Mouse (Mus musculus): ENCODE data around the gene Ercc6l2. TPM values are rescaled to one million over a fixed set of nuclear protein-coding genes. Genes with fewer than 3 reads are reported as not detected.

Ercc6l2 gene
- polyA plus RNA-seq, 1 experiment from 2014 or later, result 6.2 TPM

GRCm38 (mm10) chr13:63792234-63792831 is 22.7 kb upstream of the Ercc6l2 start:
- no peak overlapping the region for H3K4me3 ChIP-seq (ENCODE audit: low read depth, low read length)
- 96% methylated on average over 2 of the region's 2 CpGs for WGBS
- no peaks in the 10 kb centered on the region for H3K4me1 ChIP-seq (replicated peaks; ENCODE audit: control insufficient read depth, insufficient read depth, low read length)
- ATAC-seq, result no peak
- TF ChIP-seq CTCF (IDR thresholded peaks at IDR 0.05; ENCODE audit: low read depth), result no peak
- no peak overlapping the region for H3K27ac ChIP-seq (ENCODE audit: low read depth, low read length)
- H3K27me3 ChIP-seq (replicated peaks; ENCODE audit: control insufficient read depth, insufficient read depth, low read length), result no peaks in the 10 kb centered on the region
- no peaks in the 10 kb centered on the region for H3K36me3 ChIP-seq (ENCODE audit: control insufficient read depth, insufficient read depth)
- H3K9ac ChIP-seq (ENCODE audit: low read depth, low read length), result no peak overlapping the region
- no peak overlapping the region for H3K4me2 ChIP-seq (replicated peaks; ENCODE audit: low read depth)
- no peaks in the 10 kb centered on the region for H3K9me3 ChIP-seq (ENCODE audit: control insufficient read depth)

- no peak overlapping the region for H3K4me2 ChIP-seq (replicated peaks; ENCODE audit: low read depth)
- 73% methylated on average over 7 of the region's 7 CpGs for whole genome bisulfite sequencing
- H3K27me3 ChIP-seq (replicated peaks; ENCODE audit: control insufficient read depth, insufficient read depth, low read length), result no peaks in the 10 kb centered on the region
- ATAC-seq, result no peak
- H3K36me3 ChIP-seq (ENCODE audit: control insufficient read depth, insufficient read depth), result no peaks in the 10 kb centered on the region
- no peak overlapping the region for H3K27ac ChIP-seq (ENCODE audit: low read depth, low read length)
- TF ChIP-seq CTCF (IDR thresholded peaks at IDR 0.05; ENCODE audit: low read depth), result no peak
- no peaks in the 10 kb centered on the region for H3K9me3 ChIP-seq (ENCODE audit: control insufficient read depth)
- no peak overlapping the region for H3K4me3 ChIP-seq (ENCODE audit: low read depth, low read length)
- no peaks in the 10 kb centered on the region for H3K4me1 ChIP-seq (replicated peaks; ENCODE audit: control insufficient read depth, insufficient read depth, low read length)
- no peak overlapping the region for H3K9ac ChIP-seq (ENCODE audit: low read depth, low read length)
Measured at GRCm38 (mm10) chr13:63793345-63794308, 21.4 kb upstream of the Ercc6l2 start.

- Histone ChIP-seq H3K9me3 (ENCODE audit: control insufficient read depth) (no peaks in the 10 kb centered on the region), H3K27me3 (replicated peaks; ENCODE audit: control insufficient read depth, insufficient read depth, low read length) (no peaks in the 10 kb centered on the region), H3K4me1 (replicated peaks; ENCODE audit: control insufficient read depth, insufficient read depth, low read length) (no peaks in the 10 kb centered on the region), H3K9ac (ENCODE audit: low read depth, low read length) (no peak overlapping the region), H3K27ac (ENCODE audit: low read depth, low read length) (no peak overlapping the region), H3K4me3 (ENCODE audit: low read depth, low read length) (no peak overlapping the region), H3K4me2 (replicated peaks; ENCODE audit: low read depth) (no peak overlapping the region), H3K36me3 (ENCODE audit: control insufficient read depth, insufficient read depth) (no peaks in the 10 kb centered on the region)
- TF ChIP-seq CTCF (IDR thresholded peaks at IDR 0.05; ENCODE audit: low read depth), result no peak
- 94% methylated on average over 3 of the region's 3 CpGs for WGBS
- ATAC-seq, result no peak
Measured at GRCm38 (mm10) chr13:63798677-63799076, 16.4 kb upstream of the Ercc6l2 start.

- H3K4me3 ChIP-seq (ENCODE audit: low read depth, low read length), result no peak overlapping the region
- no peaks in the 10 kb centered on the region for H3K9me3 ChIP-seq (ENCODE audit: control insufficient read depth)
- H3K27ac ChIP-seq (ENCODE audit: low read depth, low read length), result no peak overlapping the region
- 68% methylated on average over 1 of the region's 1 CpGs for WGBS
- no peak for ATAC-seq
- no peaks in the 10 kb centered on the region for H3K4me1 ChIP-seq (replicated peaks; ENCODE audit: control insufficient read depth, insufficient read depth, low read length)
- no peak overlapping the region for H3K9ac ChIP-seq (ENCODE audit: low read depth, low read length)
- H3K4me2 ChIP-seq (replicated peaks; ENCODE audit: low read depth), result no peak overlapping the region
- TF ChIP-seq CTCF (IDR thresholded peaks at IDR 0.05; ENCODE audit: low read depth), result no peak
- no peaks in the 10 kb centered on the region for H3K36me3 ChIP-seq (ENCODE audit: control insufficient read depth, insufficient read depth)
- H3K27me3 ChIP-seq (replicated peaks; ENCODE audit: control insufficient read depth, insufficient read depth, low read length), result no peaks in the 10 kb centered on the region
Measured at GRCm38 (mm10) chr13:63799940-63800339, 15.1 kb upstream of the Ercc6l2 start.

GRCm38 (mm10) chr13:63801289-63801688 is 13.8 kb upstream of the Ercc6l2 start:
- no peak overlapping the region for H3K4me3 ChIP-seq (ENCODE audit: low read depth, low read length)
- H3K4me1 ChIP-seq (replicated peaks; ENCODE audit: control insufficient read depth, insufficient read depth, low read length), result no peaks in the 10 kb centered on the region
- H3K4me2 ChIP-seq (replicated peaks; ENCODE audit: low read depth), result no peak overlapping the region
- H3K9ac ChIP-seq (ENCODE audit: low read depth, low read length), result no peak overlapping the region
- no peak overlapping the region for H3K27ac ChIP-seq (ENCODE audit: low read depth, low read length)
- no peaks in the 10 kb centered on the region for H3K36me3 ChIP-seq (ENCODE audit: control insufficient read depth, insufficient read depth)
- no peaks in the 10 kb centered on the region for H3K27me3 ChIP-seq (replicated peaks; ENCODE audit: control insufficient read depth, insufficient read depth, low read length)
- peak; percentile 60 for ATAC-seq
- TF ChIP-seq CTCF (IDR thresholded peaks at IDR 0.05; ENCODE audit: low read depth), result no peak
- 87% methylated on average over 1 of the region's 1 CpGs for WGBS
- no peaks in the 10 kb centered on the region for H3K9me3 ChIP-seq (ENCODE audit: control insufficient read depth)

GRCm38 (mm10) chr13:63807233-63807632 is 7.8 kb upstream of the Ercc6l2 start:
- no peak; the same call in 1 of the 2 replicates for ATAC-seq

More at GRCm38 (mm10) chr13:63807233-63807632, 7.8 kb upstream of the Ercc6l2 start:
- H3K27ac ChIP-seq (ENCODE audit: low read depth, low read length), result no peak overlapping the region
- H3K36me3 ChIP-seq (ENCODE audit: control insufficient read depth, insufficient read depth), result no peaks in the 10 kb centered on the region
- H3K4me3 ChIP-seq (ENCODE audit: low read depth, low read length), result no peak overlapping the region
- no peak overlapping the region for H3K4me2 ChIP-seq (replicated peaks; ENCODE audit: low read depth)
- H3K27me3 ChIP-seq (replicated peaks; ENCODE audit: control insufficient read depth, insufficient read depth, low read length), result no peaks in the 10 kb centered on the region
- TF ChIP-seq CTCF (IDR thresholded peaks at IDR 0.05; ENCODE audit: low read depth), result no peak
- H3K9me3 ChIP-seq (ENCODE audit: control insufficient read depth), result no peaks in the 10 kb centered on the region
- peaks cover 5% of the 10 kb centered on the region; the same call in 1 of the 2 replicates for H3K4me1 ChIP-seq (replicated peaks; ENCODE audit: control insufficient read depth, insufficient read depth, low read length)
- WGBS, result 48% methylated on average over 1 of the region's 1 CpGs
- no peak overlapping the region for H3K9ac ChIP-seq (ENCODE audit: low read depth, low read length)

Data from intestine, postnatal 0 days (tissue).